Mouse (Mus musculus) midbrain, embryonic 15.5 days (tissue): ENCODE results near the gene Gm42742. TPM values are rescaled to one million over a fixed set of nuclear protein-coding genes. Genes with fewer than 3 reads are reported as not detected.

Experiments used
- ATAC-seq: fragments of 200-750 bp; cut with Nextera tagmentation; replicated peaks from 2 replicates; pipeline ENCODE4 v1.8.0; 2017; ENCODE audit warnings: moderate TSS enrichment
- H3K27ac ChIP-seq: fragments of 300-500 bp; sonication (generic); 2 replicates; pipeline ENCODE4 v1.5.1; 2015; ENCODE audit warnings: mild to moderate bottlenecking, inconsistent platforms
- H3K27me3 ChIP-seq: fragments of 300-500 bp; sonication (generic); replicated peaks from 2 replicates; pipeline ENCODE4 v1.6.1; 2015; ENCODE audit warnings: inconsistent platforms
- H3K36me3 ChIP-seq: fragments of 300-500 bp; sonication (generic); replicated peaks from 2 replicates; pipeline ENCODE4 v1.6.1; 2015; ENCODE audit warnings: inconsistent platforms
- H3K4me1 ChIP-seq: fragments of 300-500 bp; sonication (generic); 2 replicates; pipeline ENCODE4 v1.6.1; 2015; ENCODE audit warnings: inconsistent platforms
- H3K4me2 ChIP-seq: fragments of 300-500 bp; sonication (generic); 2 replicates; pipeline ENCODE4 v1.6.1; 2015; ENCODE audit warnings: inconsistent platforms, mild to moderate bottlenecking, moderate library complexity
- H3K4me3 ChIP-seq: fragments of 300-500 bp; sonication (generic); 2 replicates; pipeline ENCODE4 v1.5.1; 2015; ENCODE audit warnings: mild to moderate bottlenecking, inconsistent platforms
- H3K9ac ChIP-seq: fragments of 300-500 bp; sonication (generic); 2 replicates; pipeline ENCODE4 v1.6.1; 2015; ENCODE audit warnings: mild to moderate bottlenecking, inconsistent platforms
- H3K9me3 ChIP-seq: fragments of 300-500 bp; sonication (generic); 2 replicates; pipeline ENCODE4 v1.6.1; 2016; ENCODE audit warnings: inconsistent platforms
- WGBS: fragments of 180-500 bp; shearing (Covaris S2); methylation state at CpG from one replicate; pipeline ENCODE4 v1.1.7; 2015; ENCODE audit warnings: mixed read lengths; 5-methylcytosine and 5-hydroxymethylcytosine counted together
- polyA plus RNA-seq: library from polyadenylated mRNA; unstranded; fragments of >200 nt; fragmentation: Nextera tagmentation; extraction: Ambion mirVana; gene quantifications from 2 replicates; pipeline ENCODE4 v1.2.1, GENCODE M21; 2015

Gene Gm42742
- 44.9 and 52.6 TPM in 2 replicates for polyA plus RNA-seq

GRCm38 (mm10) chr7:127020901-127021562 lies at the start of gene Gm42742, which contains the start of gene Prrt2:
Gm42742 (minus strand) TSS chr7:127021097.
Prrt2 (minus strand) TSS chr7:127021211.
- Histone ChIP-seq H3K4me2 (peak within 1 kb of the TSS; percentile 64), H3K9ac (peak within 1 kb of the TSS; percentile 60), H3K4me3 (peak within 1 kb of the TSS; percentile 49), H3K36me3 (peaks cover 6% of the 10 kb centered on the region), H3K9me3 (no peaks in the 10 kb centered on the region), H3K4me1 (peaks cover 82% of the 10 kb centered on the region), H3K27me3 (no peaks in the 10 kb centered on the region), H3K27ac (peak within 1 kb of the TSS; percentile 83)
- under 1% methylated on average over 36 of the region's 37 CpGs for WGBS
- peak; percentile 12 for ATAC-seq

GRCm38 (mm10) chr7:127066317-127066716 lies 45.4 kb upstream of the Gm42742 start:
- Histone ChIP-seq H3K4me2 (no peak overlapping the region), H3K4me3 (no peak overlapping the region), H3K27me3 (no peaks in the 10 kb centered on the region), H3K4me1 (no peaks in the 10 kb centered on the region), H3K9me3 (no peaks in the 10 kb centered on the region), H3K27ac (no peak overlapping the region), H3K36me3 (no peaks in the 10 kb centered on the region), H3K9ac (no peak overlapping the region)
- WGBS, result 89% methylated on average over 4 of the region's 4 CpGs
- no peak for ATAC-seq

- Histone ChIP-seq H3K9me3 (no peaks in the 10 kb centered on the region), H3K27ac (no peak overlapping the region), H3K9ac (no peak overlapping the region), H3K4me1 (no peaks in the 10 kb centered on the region), H3K4me2 (no peak overlapping the region), H3K27me3 (no peaks in the 10 kb centered on the region), H3K36me3 (no peaks in the 10 kb centered on the region), H3K4me3 (no peak overlapping the region)
- WGBS, result 88% methylated on average over 6 of the region's 6 CpGs
- no peak for ATAC-seq
These were observed 44.6 kb upstream of the Gm42742 start for GRCm38 (mm10) chr7:127065538-127065937.

GRCm38 (mm10) chr7:127055026-127055585 lies 34.2 kb upstream of the Gm42742 start:
- Histone ChIP-seq H3K36me3 (no peaks in the 10 kb centered on the region), H3K9me3 (no peaks in the 10 kb centered on the region), H3K27ac (no peak overlapping the region), H3K27me3 (no peaks in the 10 kb centered on the region), H3K4me2 (no peak overlapping the region), H3K9ac (no peak overlapping the region), H3K4me1 (no peaks in the 10 kb centered on the region), H3K4me3 (no peak overlapping the region)
- ATAC-seq, result no peak
- 75% methylated on average over 5 of the region's 5 CpGs for WGBS

GRCm38 (mm10) chr7:127041851-127042672 lies 21.2 kb upstream of the Gm42742 start, which contains the start of gene Kif22:
Kif22 (minus strand) TSS chr7:127042471.
- no peaks in the 10 kb centered on the region for H3K27me3 ChIP-seq
- H3K4me3 ChIP-seq, result peak within 1 kb of the TSS; percentile 64
- H3K4me1 ChIP-seq, result peaks cover 11% of the 10 kb centered on the region
- peak within 1 kb of the TSS; percentile 95 for H3K4me2 ChIP-seq
- H3K36me3 ChIP-seq, result no peaks in the 10 kb centered on the region
- no peaks in the 10 kb centered on the region for H3K9me3 ChIP-seq
- WGBS, result under 1% methylated on average over 53 of the region's 53 CpGs
- H3K27ac ChIP-seq, result peak within 1 kb of the TSS; percentile 65
- H3K9ac ChIP-seq, result peak within 1 kb of the TSS; percentile 60; the same call in 1 of the 2 replicates
- ATAC-seq, result peak; percentile 78

- Histone ChIP-seq H3K27me3 (no peaks in the 10 kb centered on the region), H3K27ac (no peak overlapping the region), H3K4me1 (peaks cover 10% of the 10 kb centered on the region)
These were observed 10.3 kb upstream of the Gm42742 start for GRCm38 (mm10) chr7:127031244-127031643.

GRCm38 (mm10) chr7:127030172-127030571 lies 9.3 kb upstream of the Gm42742 start:
- Histone ChIP-seq H3K27ac (no peak overlapping the region), H3K4me3 (no peak overlapping the region), H3K36me3 (no peaks in the 10 kb centered on the region), H3K9me3 (no peaks in the 10 kb centered on the region), H3K27me3 (no peaks in the 10 kb centered on the region), H3K9ac (no peak overlapping the region), H3K4me1 (peaks cover 10% of the 10 kb centered on the region), H3K4me2 (no peak overlapping the region)
- 98% methylated on average over 1 of the region's 1 CpGs for WGBS
- no peak for ATAC-seq

More at GRCm38 (mm10) chr7:127031244-127031643, 10.3 kb upstream of the Gm42742 start:
- 96% methylated on average over 1 of the region's 1 CpGs for WGBS
- H3K9ac ChIP-seq, result no peak overlapping the region
- H3K4me2 ChIP-seq, result no peak overlapping the region
- no peaks in the 10 kb centered on the region for H3K36me3 ChIP-seq
- H3K4me3 ChIP-seq, result no peak overlapping the region
- H3K9me3 ChIP-seq, result no peaks in the 10 kb centered on the region
- ATAC-seq, result no peak

- ATAC-seq, result peak; percentile 28; the same call in 1 of the 2 replicates
These were observed 7.0 kb upstream of the Gm42742 start for GRCm38 (mm10) chr7:127027885-127028284.

GRCm38 (mm10) chr7:127026984-127027726 lies 6.3 kb upstream of the Gm42742 start, which contains the start of gene Maz:
Maz (minus strand) TSS chr7:127027037.
- H3K36me3 ChIP-seq, result peaks cover 5% of the 10 kb centered on the region
- peaks cover 40% of the 10 kb centered on the region for H3K4me1 ChIP-seq
- H3K4me2 ChIP-seq, result peak within 1 kb of the TSS; percentile 87
- H3K27me3 ChIP-seq, result no peaks in the 10 kb centered on the region
- no peaks in the 10 kb centered on the region for H3K9me3 ChIP-seq
- peak within 1 kb of the TSS; percentile 81 for H3K4me3 ChIP-seq
- peak; percentile 90 for ATAC-seq
- under 1% methylated on average over 52 of the region's 63 CpGs for WGBS
- peak within 1 kb of the TSS; percentile 95 for H3K9ac ChIP-seq
- peak within 1 kb of the TSS; percentile 99 for H3K27ac ChIP-seq

More at GRCm38 (mm10) chr7:127027885-127028284, 7.0 kb upstream of the Gm42742 start:
- Histone ChIP-seq H3K27ac (peak overlapping the region; percentile 99), H3K4me3 (peak overlapping the region; percentile 81), H3K36me3 (no peaks in the 10 kb centered on the region; the same call in 1 of the 2 replicates), H3K27me3 (no peaks in the 10 kb centered on the region), H3K9me3 (no peaks in the 10 kb centered on the region), H3K4me1 (peaks cover 33% of the 10 kb centered on the region), H3K4me2 (peak overlapping the region; percentile 87), H3K9ac (peak overlapping the region; percentile 44)
- 63% methylated on average over 8 of the region's 8 CpGs for WGBS

GRCm38 (mm10) chr7:127026616-127026983 lies 5.7 kb upstream of the Gm42742 start:
- peaks cover 6% of the 10 kb centered on the region for H3K36me3 ChIP-seq
- peak overlapping the region; percentile 87 for H3K4me2 ChIP-seq
- H3K27ac ChIP-seq, result peak overlapping the region; percentile 99
- H3K4me1 ChIP-seq, result peaks cover 46% of the 10 kb centered on the region
- H3K27me3 ChIP-seq, result no peaks in the 10 kb centered on the region
- WGBS, result 0% methylated on average over 1 of the region's 48 CpGs
- ATAC-seq, result no peak
- peak overlapping the region; percentile 81 for H3K4me3 ChIP-seq
- H3K9me3 ChIP-seq, result no peaks in the 10 kb centered on the region
- H3K9ac ChIP-seq, result peak overlapping the region; percentile 95

- Histone ChIP-seq H3K4me2 (peak overlapping the region; percentile 87), H3K27ac (peak overlapping the region; percentile 99), H3K36me3 (peaks cover 6% of the 10 kb centered on the region), H3K4me1 (peaks cover 50% of the 10 kb centered on the region), H3K9ac (peak overlapping the region; percentile 95), H3K4me3 (peak overlapping the region; percentile 81), H3K9me3 (no peaks in the 10 kb centered on the region), H3K27me3 (no peaks in the 10 kb centered on the region)
- WGBS, result 1% methylated on average over 32 of the region's 48 CpGs
- no peak; the same call in 1 of the 2 replicates for ATAC-seq
These were observed 5.3 kb upstream of the Gm42742 start for GRCm38 (mm10) chr7:127026161-127026600.
